Mouse (Mus musculus) bone marrow macrophage, adult 2 months (primary cell): ENCODE results near the gene Isca1. TPM values are rescaled to one million over a fixed set of nuclear protein-coding genes. Genes with fewer than 3 reads are reported as not detected.
A peak's percentile ranks its signal among the peaks of the same experiment; 100 is the strongest.
"Not testable (repeated sequence)": the region's sequence is repeated elsewhere in the genome, so short reads cannot be mapped to it uniquely, and the experiment has no call there.

ENCODE experiments used
- H3K27ac ChIP-seq: 2 replicates; pipeline ENCODE4 v1.5.1; 2012; ENCODE audit warnings: low read depth, low read length; ENCODE audit not compliant: insufficient read depth
- H3K4me1 ChIP-seq: 2 replicates; pipeline ENCODE4 v1.6.1; 2012; ENCODE audit warnings: low read length; ENCODE audit not compliant: control insufficient read depth, insufficient read depth
- H3K4me3 ChIP-seq: 2 replicates; pipeline ENCODE4 v1.5.1; 2012; ENCODE audit warnings: mild to moderate bottlenecking, low read length, moderate library complexity; ENCODE audit not compliant: insufficient read depth
- CTCF ChIP-seq: IDR thresholded peaks from 2 replicates; pipeline ENCODE4 v1.5.1; 2012; ENCODE audit warnings: low read depth, mild to moderate bottlenecking, low read length, moderate library complexity
- POLR2A ChIP-seq: IDR thresholded peaks from 2 replicates; pipeline ENCODE4 v1.6.1; 2012; ENCODE audit warnings: mild to moderate bottlenecking, low read depth, low read length, borderline replicate concordance
- polyA plus RNA-seq: library from polyadenylated mRNA; stranded (reverse); fragments of >200 nt; gene quantifications from 2 replicates; pipeline ENCODE4 v1.2.4, GENCODE M21; 2012; ENCODE audit not compliant: missing spikeins, insufficient read depth, insufficient read length

Isca1 gene
- polyA plus RNA-seq, 1 experiment, result 29.2 TPM

- Histone ChIP-seq H3K4me1 (peaks cover under 1% of the 10 kb centered on the region; the same call in 1 of the 2 replicates), H3K4me3 (no peak within 1 kb of the TSS), H3K27ac (no peak within 1 kb of the TSS)
- TF ChIP-seq POLR2A (no peak), CTCF (no peak)
Measured at GRCm38 (mm10) chr13:59782145-59782544, 12.5 kb upstream of the Isca1 start, which contains the start of gene Gm49354. Gm49354 (minus strand) TSS chr13:59782245.

GRCm38 (mm10) chr13:59779744-59780264 is 10.2 kb upstream of the Isca1 start:
- not testable (repeated sequence) for H3K27ac ChIP-seq, H3K4me3 ChIP-seq
- H3K4me1 ChIP-seq, result peaks cover 15% of the 10 kb centered on the region

- TF ChIP-seq CTCF (no peak), POLR2A (no peak)
- Histone ChIP-seq H3K4me3 (no peak overlapping the region), H3K27ac (no peak overlapping the region), H3K4me1 (peaks cover 15% of the 10 kb centered on the region)
Measured at GRCm38 (mm10) chr13:59779213-59779612, 9.6 kb upstream of the Isca1 start.

- H3K4me3 ChIP-seq, result no peak overlapping the region
- peaks cover 30% of the 10 kb centered on the region for H3K4me1 ChIP-seq
- no peak for TF ChIP-seq CTCF
- TF ChIP-seq POLR2A, result no peak
- H3K27ac ChIP-seq, result no peak overlapping the region
Measured at GRCm38 (mm10) chr13:59775168-59775567, 5.6 kb upstream of the Isca1 start.

- peaks cover 38% of the 10 kb centered on the region for H3K4me1 ChIP-seq
- H3K27ac ChIP-seq, result peak overlapping the region; percentile 85
- H3K4me3 ChIP-seq, result no peak overlapping the region
- TF ChIP-seq CTCF (no peak), POLR2A (no peak)
Measured at GRCm38 (mm10) chr13:59771257-59771656, 1.6 kb upstream of the Isca1 start.

- no peak for TF ChIP-seq POLR2A
- TF ChIP-seq CTCF, result no peak
- Histone ChIP-seq H3K4me1 (peaks cover 41% of the 10 kb centered on the region), H3K4me3 (peak overlapping the region; percentile 66), H3K27ac (peak overlapping the region; percentile 85)
Measured at GRCm38 (mm10) chr13:59770847-59771246, 1.2 kb upstream of the Isca1 start.

GRCm38 (mm10) chr13:59770164-59770562 is 553 bp upstream of the Isca1 start:
- Histone ChIP-seq H3K4me1 (peaks cover 38% of the 10 kb centered on the region), H3K27ac (peak overlapping the region; percentile 85), H3K4me3 (peak overlapping the region; percentile 66)
- TF ChIP-seq CTCF (no peak), POLR2A (no peak; the same call in 1 of the 2 replicates)

GRCm38 (mm10) chr13:59768531-59768930 is 1.1 kb downstream of the Isca1 start:
- Histone ChIP-seq H3K4me1 (peaks cover 35% of the 10 kb centered on the region), H3K4me3 (peak overlapping the region; percentile 83), H3K27ac (no peak overlapping the region)
- no peak for TF ChIP-seq CTCF
- no peak for TF ChIP-seq POLR2A

GRCm38 (mm10) chr13:59766786-59767515 is 2.7 kb downstream of the Isca1 start:
- Histone ChIP-seq H3K27ac (no peak overlapping the region), H3K4me3 (no peak overlapping the region), H3K4me1 (peaks cover 27% of the 10 kb centered on the region)
- no peak for TF ChIP-seq CTCF
- TF ChIP-seq POLR2A, result no peak

- TF ChIP-seq CTCF (no peak), POLR2A (no peak)
- peaks cover 30% of the 10 kb centered on the region for H3K4me1 ChIP-seq
- no peak overlapping the region for H3K4me3 ChIP-seq
Measured at GRCm38 (mm10) chr13:59762791-59763190, 6.8 kb downstream of the Isca1 start.

GRCm38 (mm10) chr13:59756906-59757305 is 12.7 kb downstream of the Isca1 start:
- Histone ChIP-seq H3K4me3 (no peak overlapping the region), H3K27ac (no peak overlapping the region), H3K4me1 (peaks cover 18% of the 10 kb centered on the region)
- no peak for TF ChIP-seq POLR2A
- TF ChIP-seq CTCF, result no peak

More at GRCm38 (mm10) chr13:59762791-59763190, 6.8 kb downstream of the Isca1 start:
- no peak overlapping the region for H3K27ac ChIP-seq
